Mouse (Mus musculus) MEL (cell line): ENCODE measurements around the gene Slc12a8. TPM values are rescaled to one million over a fixed set of nuclear protein-coding genes. Genes with fewer than 3 reads are reported as not detected.

Source experiments
- DNase-seq: peaks from one replicate; pipeline ENCODE4 v3.0.0; 2011; ENCODE audit warnings: low read depth, low spot score
- H3K27ac ChIP-seq: 2 replicates; pipeline ENCODE4 v1.5.1; 2012; ENCODE audit warnings: low read depth, mild to moderate bottlenecking, control low read depth, low read length, moderate library complexity; ENCODE audit not compliant: control insufficient read depth
- H3K27me3 ChIP-seq, 2 experiments: fragments of 150-350 bp in 1 of 2; sonication (generic) in 1 of 2; 2 replicates each; pipeline ENCODE4 v1.6.1; 2012; ENCODE audit warnings: low read length in 2 of 2, mild to moderate bottlenecking in 2 of 2, improper control_type of control experiment in 1 of 2, moderate library complexity in 1 of 2; ENCODE audit not compliant: insufficient read depth in 2 of 2, control insufficient read depth in 1 of 2
- H3K36me3 ChIP-seq, 2 experiments: 2 replicates each; pipeline ENCODE4 v1.6.1; 2012 to 2014; ENCODE audit warnings: low read length in 2 of 2, improper control_type of control experiment in 1 of 2, inconsistent platforms in 1 of 2, mild to moderate bottlenecking in 1 of 2; ENCODE audit not compliant: insufficient read depth in 2 of 2, control insufficient read depth in 1 of 2
- H3K4me1 ChIP-seq, 2 experiments: fragments of 150-350 bp in 1 of 2; sonication (generic) in 1 of 2; 2 replicates each; pipeline ENCODE4 v1.6.1; 2012; ENCODE audit warnings: low read length in 2 of 2, improper control_type of control experiment in 1 of 2, mild to moderate bottlenecking in 1 of 2; ENCODE audit not compliant: insufficient read depth in 2 of 2, control insufficient read depth in 1 of 2
- H3K4me3 ChIP-seq, 2 experiments: fragments of 150-350 bp in 1 of 2; sonication (generic) in 1 of 2; 2 replicates each; pipeline ENCODE4 v1.5.1; 2012; ENCODE audit warnings: low read depth in 2 of 2, low read length in 2 of 2, mild to moderate bottlenecking in 2 of 2, moderate library complexity in 2 of 2, control low read depth in 1 of 2, improper control_type of control experiment in 1 of 2; ENCODE audit not compliant: control insufficient read depth in 1 of 2, insufficient read depth in 1 of 2
- H3K79me2 ChIP-seq: 2 replicates; pipeline ENCODE4 v1.6.1; 2012; ENCODE audit warnings: mild to moderate bottlenecking, low read length, moderate library complexity; ENCODE audit not compliant: control insufficient read depth, poor library complexity, insufficient read depth
- H3K9ac ChIP-seq: 2 replicates; pipeline ENCODE4 v1.6.1; 2012; ENCODE audit warnings: low read depth, mild to moderate bottlenecking, control low read depth, low read length, moderate library complexity; ENCODE audit not compliant: control insufficient read depth, poor library complexity, severe bottlenecking
- H3K9me3 ChIP-seq: fragments of 150-350 bp; sonication (generic); replicated peaks from 2 replicates; pipeline ENCODE4 v1.6.1; 2012; ENCODE audit warnings: mild to moderate bottlenecking, low read length, improper control_type of control experiment, moderate library complexity; ENCODE audit not compliant: insufficient read depth
- BHLHE40 ChIP-seq: IDR thresholded peaks from 2 replicates; pipeline ENCODE4 v1.6.1; 2012; ENCODE audit warnings: low read depth, mild to moderate bottlenecking, inconsistent platforms, low read length, improper control_type of control experiment, borderline replicate concordance
- CHD1 ChIP-seq: IDR thresholded peaks from 2 replicates; pipeline ENCODE4 v1.6.1; 2012; ENCODE audit warnings: low read depth, mild to moderate bottlenecking, inconsistent platforms, low read length, improper control_type of control experiment
- CHD2 ChIP-seq: IDR thresholded peaks from 2 replicates; pipeline ENCODE4 v1.6.1; 2011; ENCODE audit warnings: low read length, improper control_type of control experiment
- E2F4 ChIP-seq: IDR thresholded peaks from 2 replicates; pipeline ENCODE4 v1.6.1; 2011; ENCODE audit warnings: low read depth, low read length, improper control_type of control experiment, borderline replicate concordance
- ELF1 ChIP-seq: IDR thresholded peaks from 2 replicates; pipeline ENCODE4 v1.6.1; 2014; ENCODE audit warnings: low read depth, mild to moderate bottlenecking, inconsistent platforms, low read length, improper control_type of control experiment, moderate library complexity
- GATA1 ChIP-seq: IDR thresholded peaks from 2 replicates; pipeline ENCODE4 v1.6.1; 2011; ENCODE audit warnings: low read depth, low read length, improper control_type of control experiment
- JUND ChIP-seq: IDR thresholded peaks from 2 replicates; pipeline ENCODE4 v1.6.1; 2011; ENCODE audit warnings: low read depth, mild to moderate bottlenecking, improper control_type of control experiment, low read length
- KAT2A ChIP-seq: conservative IDR thresholded peaks from 2 replicates; pipeline ENCODE4 v1.6.1; 2012; ENCODE audit warnings: low read depth, low read length, improper control_type of control experiment, inconsistent platforms
- MAFK ChIP-seq: IDR thresholded peaks from 2 replicates; pipeline ENCODE4 v1.6.1; 2011; ENCODE audit warnings: low read depth, mild to moderate bottlenecking, low read length, improper control_type of control experiment, borderline replicate concordance
- MEF2A ChIP-seq: IDR thresholded peaks from 2 replicates; pipeline ENCODE4 v1.6.1; 2014; ENCODE audit warnings: low read depth, mild to moderate bottlenecking, inconsistent platforms, low read length, improper control_type of control experiment; ENCODE audit not compliant: poor library complexity, insufficient replicate concordance, severe bottlenecking; ENCODE audit errors: extremely low read depth
- MXI1 ChIP-seq: IDR thresholded peaks from 2 replicates; pipeline ENCODE4 v1.6.1; 2011; ENCODE audit warnings: mild to moderate bottlenecking, low read depth, low read length, improper control_type of control experiment
- NRF1 ChIP-seq: IDR thresholded peaks from 2 replicates; pipeline ENCODE4 v1.6.1; 2014; ENCODE audit warnings: low read depth, mild to moderate bottlenecking, inconsistent platforms, low read length, improper control_type of control experiment, moderate library complexity; ENCODE audit not compliant: poor library complexity, insufficient read depth, severe bottlenecking
- POLR2A ChIP-seq, 2 experiments: IDR thresholded peaks; 2 replicates each; pipeline ENCODE4 v1.6.1; 2011 to 2012; ENCODE audit warnings: low read length in 2 of 2, mild to moderate bottlenecking in 2 of 2, control low read depth in 1 of 2, improper control_type of control experiment in 1 of 2, low read depth in 1 of 2, moderate library complexity in 1 of 2; ENCODE audit not compliant: control insufficient read depth in 1 of 2, insufficient read depth in 1 of 2, poor library complexity in 1 of 2
- POLR2AphosphoS2 ChIP-seq: IDR thresholded peaks from 2 replicates; pipeline ENCODE4 v1.6.1; 2011; ENCODE audit warnings: low read length, improper control_type of control experiment
- POLR2AphosphoS5 ChIP-seq: IDR thresholded peaks from 2 replicates; pipeline ENCODE4 v1.6.1; 2012; ENCODE audit warnings: low read depth, borderline replicate concordance, mild to moderate bottlenecking, inconsistent platforms, low read length, moderate library complexity, mixed read lengths
- RAD21 ChIP-seq: IDR thresholded peaks from 2 replicates; pipeline ENCODE4 v1.6.1; 2011; ENCODE audit warnings: mild to moderate bottlenecking, low read depth, low read length, improper control_type of control experiment
- SMC3 ChIP-seq: IDR thresholded peaks from 2 replicates; pipeline ENCODE4 v1.6.1; 2011; ENCODE audit warnings: low read depth, low read length, improper control_type of control experiment
- TAL1 ChIP-seq: IDR thresholded peaks from 2 replicates; pipeline ENCODE4 v1.6.1; 2012; ENCODE audit warnings: mild to moderate bottlenecking, inconsistent platforms, low read length, moderate library complexity, mixed read lengths
- TBP ChIP-seq: IDR thresholded peaks from 2 replicates; pipeline ENCODE4 v1.8.0; 2011; ENCODE audit warnings: low read depth, low read length, improper control_type of control experiment
- TCF12 ChIP-seq: IDR thresholded peaks from 2 replicates; pipeline ENCODE4 v1.6.1; 2014; ENCODE audit warnings: low read depth, mild to moderate bottlenecking, inconsistent platforms, low read length, improper control_type of control experiment, moderate library complexity
- UBTF ChIP-seq: IDR thresholded peaks from 2 replicates; pipeline ENCODE4 v1.6.1; 2012; ENCODE audit warnings: low read depth, mild to moderate bottlenecking, inconsistent platforms, low read length, improper control_type of control experiment, moderate library complexity, borderline replicate concordance; ENCODE audit not compliant: insufficient read depth
- USF1 ChIP-seq: IDR thresholded peaks from 2 replicates; pipeline ENCODE4 v1.6.1; 2014; ENCODE audit warnings: low read depth, mild to moderate bottlenecking, inconsistent platforms, low read length, improper control_type of control experiment, moderate library complexity
- ZMIZ1 ChIP-seq: IDR thresholded peaks from 2 replicates; pipeline ENCODE4 v1.6.1; 2012; ENCODE audit warnings: low read depth, mild to moderate bottlenecking, inconsistent platforms, low read length, improper control_type of control experiment, moderate library complexity
- ZNF384 ChIP-seq: IDR thresholded peaks from 2 replicates; pipeline ENCODE4 v1.6.1; 2012; ENCODE audit warnings: low read depth, mild to moderate bottlenecking, inconsistent platforms, low read length, improper control_type of control experiment
- polyA plus RNA-seq, 2 experiments: library from polyadenylated mRNA; stranded (reverse) in 1 of 2; unstranded in 1 of 2; fragments of >175 nt in 1 of 2; fragments of >200 nt in 1 of 2; gene quantifications; 2 replicates each; pipeline versions ENCODE4 v1.2.1 to v1.2.4; 2012; ENCODE audit warnings: low replicate concordance in 2 of 2, low read depth in 1 of 2; ENCODE audit not compliant: insufficient read length in 2 of 2, insufficient read depth in 1 of 2, missing spikeins in 1 of 2
- total RNA-seq: library from RNA; depleted of rRNA; stranded (reverse); fragments of 300-350 nt; gene quantifications from 2 replicates; pipeline ENCODE4 v1.2.3, GENCODE M21; 2012

The Slc12a8 gene
- total and polyA plus RNA-seq, 3 experiments: 0.29 TPM; not detected in 2

- peaks cover 0 to 7% of the 10 kb centered on the region in 2 experiments; a peak in 2 of 4 replicates for H3K4me1 ChIP-seq
Measured at GRCm38 (mm10) chr16:33673530-33674109, 156.5 kb downstream of the Slc12a8 start.

GRCm38 (mm10) chr16:33675151-33675847 lies 158.2 kb downstream of the Slc12a8 start:
- TF ChIP-seq POLR2A (IDR thresholded peaks at IDR 0.05; ENCODE audit: control insufficient read depth in 1 of 2, insufficient read depth in 1 of 2, low read depth in 1 of 2, low read length in 2 of 2, poor library complexity in 1 of 2): no peak
- no peak for TF ChIP-seq GATA1
- no peak for TF ChIP-seq MAFK
- TF ChIP-seq POLR2AphosphoS2: no peak
- TF ChIP-seq ZNF384: no peak
- no peak for TF ChIP-seq JUND
- no peak for TF ChIP-seq CHD1
- no peak for TF ChIP-seq NRF1
- no peak for TF ChIP-seq UBTF
- Histone ChIP-seq H3K4me3 (no peak overlapping the region), H3K79me2 (no peaks in the 10 kb centered on the region), H3K27me3 (no peaks in the 10 kb centered on the region), H3K4me1 (peaks cover 0 to 3% of the 10 kb centered on the region in 2 experiments; a peak in 1 of 4 replicates), H3K9me3 (no peaks in the 10 kb centered on the region), H3K27ac (no peak overlapping the region), H3K36me3 (no peaks in the 10 kb centered on the region), H3K9ac (no peak overlapping the region)
- DNase-seq: no peak

More at GRCm38 (mm10) chr16:33673530-33674109, 156.5 kb downstream of the Slc12a8 start:
- Histone ChIP-seq H3K9me3 (no peaks in the 10 kb centered on the region), H3K79me2 (no peaks in the 10 kb centered on the region), H3K4me3 (no peak overlapping the region), H3K9ac (no peak overlapping the region), H3K36me3 (peaks cover 0 to under 1% of the 10 kb centered on the region in 2 experiments; a peak in 1 of 4 replicates), H3K27ac (no peak overlapping the region), H3K27me3 (no peaks in the 10 kb centered on the region)
- DNase-seq: no peak
- no peak for TF ChIP-seq USF1
- TF ChIP-seq CHD2: no peak
- TF ChIP-seq GATA1: no peak
- no peak for TF ChIP-seq POLR2AphosphoS2
- TF ChIP-seq MEF2A: no peak
- no peak for TF ChIP-seq BHLHE40
- no peak for TF ChIP-seq ELF1
- no peak for TF ChIP-seq ZMIZ1
- TF ChIP-seq TAL1: no peak
- TF ChIP-seq SMC3: no peak
- TF ChIP-seq RAD21: no peak
- TF ChIP-seq POLR2AphosphoS5: no peak
- no peak for TF ChIP-seq TCF12
- no peak for TF ChIP-seq KAT2A
- no peak for TF ChIP-seq TBP
- TF ChIP-seq MXI1: no peak
- TF ChIP-seq E2F4: no peak
- TF ChIP-seq MAFK: no peak
